In genomic region chr17:35127017-35127416, GRCm38 (mm10) we compare ENCODE assay signal across 9 mouse cellular contexts. TPM values are rescaled to one million over a fixed set of nuclear protein-coding genes. Genes with fewer than 3 reads are reported as not detected.
DNase-seq lines count a peak whose midpoint lies in the region; ATAC-seq and TF ChIP-seq lines count a peak whose summit lies in the region.
"Had no signal": no experiment of that assay in that cellular context is flagged by ENCODE, and none has a peak within 500 bp of the region (broad histone marks: within the 10 kb centered on the region; RNA-seq: fewer than 3 reads in every experiment).

No protein-coding gene starts in this region.

- intact Hi-C loops in heart, postnatal 36 days (cut with DNase I) = loop anchor here (5.0 kb wide), 1 partner anchor 35 kb away; the partner anchor contains the start of gene Prrc2a
- intact Hi-C loops in left cerebral cortex, postnatal 36 days (cut with DNase I) = no loop called here

- peak overlapping the region; percentile 85 for H3K9ac ChIP-seq in heart, embryonic 12.5 days
- peak overlapping the region; percentile 83 for H3K9ac ChIP-seq in MEL (ENCODE audit: control insufficient read depth, low read depth, low read length, poor library complexity, severe bottlenecking)
- H3K9ac ChIP-seq in hindbrain, embryonic 12.5 days = peak overlapping the region; percentile 81; the same call in 1 of the 2 replicates
- peak overlapping the region; percentile 92; the same call in 1 of the 2 replicates for H3K9ac ChIP-seq in midbrain, embryonic 11.5 days (ENCODE audit: low read length)

- no peak for DNase-seq in heart, postnatal 36 days
- no peak for DNase-seq in MEL (ENCODE audit: low read depth, low spot score)
- no peak for DNase-seq in midbrain, embryonic 11.5 days (ENCODE audit: low spot score, missing footprints)
- DNase-seq in spleen, postnatal 36 days (ENCODE audit: low spot score in 2 of 2) = no peak
- no peak for DNase-seq in spleen, adult 12 weeks (ENCODE audit: low spot score)
- no peak for DNase-seq in left cerebral cortex, postnatal 36 days (ENCODE audit: low spot score in 2 of 2)

- H3K27me3 ChIP-seq in heart, embryonic 12.5 days (replicated peaks) = no peaks in the 10 kb centered on the region
- no peaks in the 10 kb centered on the region for H3K27me3 ChIP-seq in MEL (ENCODE audit: control insufficient read depth in 1 of 2, insufficient read depth in 2 of 2, low read length in 2 of 2)
- H3K27me3 ChIP-seq in hindbrain, embryonic 12.5 days = no peaks in the 10 kb centered on the region
- no peaks in the 10 kb centered on the region for H3K27me3 ChIP-seq in midbrain, embryonic 11.5 days (ENCODE audit: control insufficient read depth, insufficient read depth, low read length)

- H3K27ac ChIP-seq in heart, embryonic 12.5 days (ENCODE audit: poor library complexity, severe bottlenecking) = peak overlapping the region; percentile 77; the same call in 1 of the 2 replicates
- peak overlapping the region; percentile 78; the same call in 1 of the 2 replicates for H3K27ac ChIP-seq in MEL (ENCODE audit: control insufficient read depth, low read depth, low read length)
- no peak overlapping the region for H3K27ac ChIP-seq in hindbrain, embryonic 12.5 days
- H3K27ac ChIP-seq in midbrain, embryonic 11.5 days (ENCODE audit: low read depth, low read length) = no peak overlapping the region

- H3K4me2 ChIP-seq in heart, embryonic 12.5 days = peak overlapping the region; percentile 82
- peak overlapping the region; percentile 62 for H3K4me2 ChIP-seq in hindbrain, embryonic 12.5 days (replicated peaks)
- peak overlapping the region; percentile 75 for H3K4me2 ChIP-seq in midbrain, embryonic 11.5 days

- H3K36me3 ChIP-seq in heart, embryonic 12.5 days = peaks cover 36% of the 10 kb centered on the region
- peaks cover 0 to 10% of the 10 kb centered on the region in 2 experiments; a peak in 2 of 4 replicates for H3K36me3 ChIP-seq in MEL (ENCODE audit: control insufficient read depth in 1 of 2, insufficient read depth in 2 of 2, low read length in 2 of 2)
- H3K36me3 ChIP-seq in hindbrain, embryonic 12.5 days = peaks cover 22% of the 10 kb centered on the region; the same call in 1 of the 2 replicates
- H3K36me3 ChIP-seq in midbrain, embryonic 11.5 days (ENCODE audit: control insufficient read depth, insufficient read depth, low read length) = no peaks in the 10 kb centered on the region; the same call in 1 of the 2 replicates

- H3K4me1 ChIP-seq in heart, embryonic 12.5 days (replicated peaks) = peaks cover 37% of the 10 kb centered on the region
- H3K4me1 ChIP-seq in MEL (ENCODE audit: control insufficient read depth in 1 of 2, insufficient read depth in 2 of 2, low read length in 2 of 2) = peaks cover 6 to 8% of the 10 kb centered on the region in 2 experiments; a peak in 3 of 4 replicates
- peaks cover 36% of the 10 kb centered on the region for H3K4me1 ChIP-seq in hindbrain, embryonic 12.5 days
- H3K4me1 ChIP-seq in midbrain, embryonic 11.5 days (ENCODE audit: control insufficient read depth, insufficient read depth, low read length) = peaks cover 16% of the 10 kb centered on the region

- H3K9me3 ChIP-seq in heart, embryonic 12.5 days (replicated peaks) = no peaks in the 10 kb centered on the region
- no peaks in the 10 kb centered on the region for H3K9me3 ChIP-seq in MEL (replicated peaks; ENCODE audit: insufficient read depth, low read length)
- no peaks in the 10 kb centered on the region for H3K9me3 ChIP-seq in hindbrain, embryonic 12.5 days (replicated peaks)
- H3K9me3 ChIP-seq in midbrain, embryonic 11.5 days (ENCODE audit: control insufficient read depth, low read length) = no peaks in the 10 kb centered on the region

- WGBS in heart, embryonic 12.5 days = 64% methylated on average over 13 of the region's 13 CpGs
- 71% methylated on average over 13 of the region's 13 CpGs for WGBS in hindbrain, embryonic 12.5 days
- WGBS in midbrain, embryonic 11.5 days = 78% methylated on average over 13 of the region's 13 CpGs

- peak overlapping the region; percentile 75 for H3K4me3 ChIP-seq in heart, embryonic 12.5 days
- peak overlapping the region; percentile 90 to 99 for H3K4me3 ChIP-seq in MEL (ENCODE audit: control insufficient read depth in 1 of 2, insufficient read depth in 1 of 2, low read depth in 2 of 2, low read length in 2 of 2)
- peak overlapping the region; percentile 56 for H3K4me3 ChIP-seq in hindbrain, embryonic 12.5 days
- peak overlapping the region; percentile 62 for H3K4me3 ChIP-seq in midbrain, embryonic 11.5 days (ENCODE audit: low read depth, low read length)

- no peak for TF ChIP-seq POLR2A in MEL (IDR thresholded peaks at IDR 0.05; ENCODE audit: control insufficient read depth in 1 of 2, insufficient read depth in 1 of 2, low read depth in 1 of 2, low read length in 2 of 2, poor library complexity in 1 of 2)

- ATAC-seq in heart, embryonic 12.5 days (ENCODE audit: insufficient number of reproducible peaks, low FRiP score) = no peak
- no peak for ATAC-seq in hindbrain, embryonic 12.5 days (ENCODE audit: low FRiP score)
- ATAC-seq in midbrain, embryonic 11.5 days (ENCODE audit: low FRiP score) = no peak

- TF ChIP-seq CTCF in MEL (IDR thresholded peaks at IDR 0.05 in 2 of 3, conservative IDR thresholded peaks at IDR 0.05 in 1 of 3; ENCODE audit: control insufficient read depth in 1 of 3, insufficient read depth in 1 of 3, low read depth in 2 of 3, low read length in 3 of 3, poor library complexity in 1 of 3, severe bottlenecking in 1 of 3) = no peak

- peaks cover 26% of the 10 kb centered on the region for H3K79me2 ChIP-seq in MEL (ENCODE audit: control insufficient read depth, insufficient read depth, low read length, poor library complexity)

- TF ChIP-seq EP300 in MEL (IDR thresholded peaks at IDR 0.05; ENCODE audit: low read depth in 1 of 2, low read length in 2 of 2) = no peak

- no peak for TF ChIP-seq RAD21 in MEL (IDR thresholded peaks at IDR 0.05; ENCODE audit: low read depth, low read length)

TF ChIP-seq in MEL, 35 proteins besides CTCF, POLR2A, EP300 and RAD21 (continues in another document):
- TF ChIP-seq POLR2AphosphoS2 (IDR thresholded peaks at IDR 0.05; ENCODE audit: low read length) (no peak), GABPA (IDR thresholded peaks at IDR 0.05; ENCODE audit: low read depth, low read length) (no peak), UBTF (IDR thresholded peaks at IDR 0.05; ENCODE audit: borderline replicate concordance, insufficient read depth, low read depth, low read length) (no peak), MYC (IDR thresholded peaks at IDR 0.05; ENCODE audit: low read depth, low read length) (no peak), MEF2A (IDR thresholded peaks at IDR 0.05; ENCODE audit: extremely low read depth, insufficient replicate concordance, low read depth, low read length, poor library complexity, severe bottlenecking) (no peak)

RNA-seq across cellular contexts. Expression of gene D17H6S53E, which starts 0.8 kb away (rescaled TPM):
- 8.6 and 8.7 TPM in 2 replicates for polyA plus RNA-seq in heart, embryonic 12.5 days (2016; fragmentation: Nextera tagmentation; extraction: Ambion mirVana)
- total RNA-seq in heart, postnatal 36 days (2021) = 10 to 100 TPM; 25.7 to 26.4 TPM
- 9.3 and 13.6 TPM in 2 replicates for total RNA-seq in MEL (2012; rRNA removed)
- 10 to 100 TPM in 1 of 2 experiments, not detected in 1; 11.6 TPM for polyA plus RNA-seq in MEL (2012; ENCODE audit: insufficient read depth in 1 of 2, insufficient read length in 2 of 2, low read depth in 1 of 2, low replicate concordance in 2 of 2, missing spikeins in 1 of 2)
- 7.3 and 7.7 TPM in 2 replicates for polyA plus RNA-seq in hindbrain, embryonic 12.5 days (2016; fragmentation: Nextera tagmentation; extraction: Ambion mirVana)
- 7.1 and 8.1 TPM in 2 replicates for polyA plus RNA-seq in midbrain, embryonic 11.5 days (2014; fragmentation: Nextera tagmentation; extraction: Ambion mirVana)
- total RNA-seq in left cerebral cortex, postnatal 36 days (2021) = 10 to 100 TPM; 26.7 to 31.0 TPM

RNA-seq across cellular contexts. Expression of gene Apom, which starts 4.8 kb away (rescaled TPM):
- 1.3 and 8.3 TPM in 2 replicates for polyA plus RNA-seq in heart, embryonic 12.5 days (2016; fragmentation: Nextera tagmentation; extraction: Ambion mirVana)
- not detected for total RNA-seq in heart, postnatal 36 days (2021)
- 0.15 TPM in 1 of 2 replicates, not detected in the other for total RNA-seq in MEL (2012; rRNA removed)
- polyA plus RNA-seq in MEL (2012; ENCODE audit: insufficient read depth in 1 of 2, insufficient read length in 2 of 2, low read depth in 1 of 2, low replicate concordance in 2 of 2, missing spikeins in 1 of 2) = under 1 TPM in 1 of 2 experiments, not detected in 1; 0.79 TPM
- 0.39 TPM in 1 of 2 replicates, not detected in the other for polyA plus RNA-seq in hindbrain, embryonic 12.5 days (2016; fragmentation: Nextera tagmentation; extraction: Ambion mirVana)
- 0.37 and 0.45 TPM in 2 replicates for polyA plus RNA-seq in midbrain, embryonic 11.5 days (2014; fragmentation: Nextera tagmentation; extraction: Ambion mirVana)
- not detected for total RNA-seq in left cerebral cortex, postnatal 36 days (2021)
- total RNA-seq: heart, adult 18-20 months had no signal

RNA-seq across cellular contexts. Expression of gene Csnk2b, which starts 5.2 kb away (rescaled TPM):
- 190 and 207 TPM in 2 replicates for polyA plus RNA-seq in heart, embryonic 12.5 days (2016; fragmentation: Nextera tagmentation; extraction: Ambion mirVana)
- 100 to 1,000 TPM; 163 to 164 TPM for total RNA-seq in heart, postnatal 36 days (2021)
- 193 and 222 TPM in 2 replicates for total RNA-seq in MEL (2012; rRNA removed)
- 100 to 1,000 TPM in 1 of 2 experiments, not detected in 1; 607 TPM for polyA plus RNA-seq in MEL (2012; ENCODE audit: insufficient read depth in 1 of 2, insufficient read length in 2 of 2, low read depth in 1 of 2, low replicate concordance in 2 of 2, missing spikeins in 1 of 2)
- polyA plus RNA-seq in hindbrain, embryonic 12.5 days (2016; fragmentation: Nextera tagmentation; extraction: Ambion mirVana) = 237 and 276 TPM in 2 replicates
- polyA plus RNA-seq in midbrain, embryonic 11.5 days (2014; fragmentation: Nextera tagmentation; extraction: Ambion mirVana) = 293 and 299 TPM in 2 replicates
- 100 to 1,000 TPM; 174 to 177 TPM for total RNA-seq in left cerebral cortex, postnatal 36 days (2021)

RNA-seq across cellular contexts. Expression of gene Gpank1, which starts 5.8 kb away (rescaled TPM):
- 11.1 and 15.1 TPM in 2 replicates for polyA plus RNA-seq in heart, embryonic 12.5 days (2016; fragmentation: Nextera tagmentation; extraction: Ambion mirVana)
- 1 to 10 TPM; 8.0 to 9.6 TPM for total RNA-seq in heart, postnatal 36 days (2021)
- 44.7 and 44.9 TPM in 2 replicates for total RNA-seq in MEL (2012; rRNA removed)
- polyA plus RNA-seq in MEL (2012; ENCODE audit: insufficient read depth in 1 of 2, insufficient read length in 2 of 2, low read depth in 1 of 2, low replicate concordance in 2 of 2, missing spikeins in 1 of 2) = 10 to 100 TPM in 1 of 2 experiments, not detected in 1; 40.4 TPM
- 19.8 and 20.8 TPM in 2 replicates for polyA plus RNA-seq in hindbrain, embryonic 12.5 days (2016; fragmentation: Nextera tagmentation; extraction: Ambion mirVana)
- 24.4 and 26.3 TPM in 2 replicates for polyA plus RNA-seq in midbrain, embryonic 11.5 days (2014; fragmentation: Nextera tagmentation; extraction: Ambion mirVana)
- total RNA-seq in left cerebral cortex, postnatal 36 days (2021) = 10 to 100 TPM; 15.5 to 19.0 TPM

RNA-seq across cellular contexts. Expression of gene Bag6, which starts 8.0 kb away (rescaled TPM):
- 56.1 and 61.6 TPM in 2 replicates for polyA plus RNA-seq in heart, embryonic 12.5 days (2016; fragmentation: Nextera tagmentation; extraction: Ambion mirVana)
- 100 to 1,000 TPM; 243 to 268 TPM for total RNA-seq in heart, postnatal 36 days (2021)
- 98.2 and 102 TPM in 2 replicates for total RNA-seq in MEL (2012; rRNA removed)
- 100 to 1,000 TPM in 1 of 2 experiments, not detected in 1; 283 TPM for polyA plus RNA-seq in MEL (2012; ENCODE audit: insufficient read depth in 1 of 2, insufficient read length in 2 of 2, low read depth in 1 of 2, low replicate concordance in 2 of 2, missing spikeins in 1 of 2)
- polyA plus RNA-seq in hindbrain, embryonic 12.5 days (2016; fragmentation: Nextera tagmentation; extraction: Ambion mirVana) = 87.9 and 88.3 TPM in 2 replicates
- 96.0 and 104 TPM in 2 replicates for polyA plus RNA-seq in midbrain, embryonic 11.5 days (2014; fragmentation: Nextera tagmentation; extraction: Ambion mirVana)
- total RNA-seq in left cerebral cortex, postnatal 36 days (2021) = 100 to 1,000 TPM; 302 to 324 TPM

Comparison
In these comparisons a context has a peak if more than half of its experiments do, and no peak if none do; other contexts are left out.
1. H3K27ac ChIP-seq: peak in heart, embryonic 12.5 days (single experiment) and MEL (single experiment); none in hindbrain, embryonic 12.5 days (single experiment) and midbrain, embryonic 11.5 days (single experiment).
2. Peak in every context shown above with its lines, with median percentiles within 50 percentile points of each other: H3K4me2 ChIP-seq, H3K4me3 ChIP-seq and H3K9ac ChIP-seq.